Mouse (Mus musculus): ENCODE results near the gene Hoxa11. TPM values are rescaled to one million over a fixed set of nuclear protein-coding genes. Genes with fewer than 3 reads are reported as not detected.

Hoxa11 gene
- not detected for total RNA-seq (2021)
- long read RNA-seq, experiment 1, result 0 reads
- long read RNA-seq, experiment 2, result 0 reads

DNA sequence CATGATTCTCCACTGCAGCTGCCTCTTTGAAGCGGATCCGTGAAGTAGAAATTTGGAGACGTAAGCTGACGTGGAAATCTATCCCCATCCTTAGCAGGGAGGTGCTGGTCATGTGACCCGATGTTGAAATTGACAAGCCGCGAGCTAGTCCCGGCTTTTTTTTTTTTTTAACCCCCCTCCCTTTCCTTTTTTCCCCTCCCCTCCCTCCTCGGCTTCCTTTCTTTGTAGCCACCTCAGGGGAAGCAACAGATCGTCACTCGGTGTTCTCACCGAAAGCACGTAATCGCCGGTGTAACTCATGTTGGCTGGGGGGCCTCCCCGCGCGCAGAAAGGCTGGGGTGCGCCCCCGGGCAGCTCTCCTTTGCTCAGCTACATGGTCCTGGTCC, at the start of gene Hoxa11:
Gene Hoxa11, minus strand, starts transcription at position 54 of the 386 bp plus-strand sequence.
- peak in 1 of 2 experiments; percentile 13 for DNase-seq (ENCODE audit: low spot score in 2 of 2)

DNA sequence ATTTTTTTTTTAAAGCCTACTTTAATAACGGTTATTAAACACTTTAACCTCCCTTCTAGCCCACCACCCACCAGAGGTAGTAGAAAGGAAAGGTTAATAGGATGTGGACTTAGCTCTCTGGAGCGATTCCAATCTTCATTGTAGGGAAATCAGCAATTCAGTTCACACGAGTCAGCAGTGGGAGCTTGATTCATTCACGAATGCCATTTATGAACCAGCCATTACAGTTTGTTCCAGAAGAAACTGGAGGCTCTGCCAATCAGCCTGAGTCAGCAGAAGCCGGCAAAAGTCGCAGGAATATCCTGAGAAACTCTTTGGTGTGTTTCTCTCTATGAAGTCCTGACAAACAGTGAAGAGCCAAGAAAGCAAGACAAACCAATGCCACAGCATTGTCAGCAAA, 49.0 kb upstream of the Hoxa11 start:
- no peak for DNase-seq (ENCODE audit: low spot score in 2 of 2)

DNA sequence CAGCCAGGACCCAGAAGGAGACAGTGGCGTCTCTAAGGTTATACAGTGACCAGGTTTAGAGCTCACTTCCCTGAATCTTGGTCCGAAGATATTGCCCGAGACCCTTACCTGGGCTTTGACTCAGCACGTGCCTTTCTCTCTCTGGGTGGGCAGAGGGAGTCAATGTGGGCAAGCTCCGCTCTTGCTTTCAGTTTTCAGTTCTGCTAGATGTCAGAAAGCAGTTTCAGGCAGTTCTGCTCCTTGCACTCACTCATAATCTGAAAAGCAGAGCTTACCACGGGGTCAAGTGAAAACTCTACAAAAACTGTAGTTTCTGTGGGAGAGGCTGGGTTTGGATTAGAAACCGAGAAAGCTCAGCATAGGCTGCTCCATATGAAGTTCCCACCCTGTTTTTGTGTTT, 46.7 kb upstream of the Hoxa11 start:
- DNase-seq (ENCODE audit: low spot score in 2 of 2), result no peak

DNA sequence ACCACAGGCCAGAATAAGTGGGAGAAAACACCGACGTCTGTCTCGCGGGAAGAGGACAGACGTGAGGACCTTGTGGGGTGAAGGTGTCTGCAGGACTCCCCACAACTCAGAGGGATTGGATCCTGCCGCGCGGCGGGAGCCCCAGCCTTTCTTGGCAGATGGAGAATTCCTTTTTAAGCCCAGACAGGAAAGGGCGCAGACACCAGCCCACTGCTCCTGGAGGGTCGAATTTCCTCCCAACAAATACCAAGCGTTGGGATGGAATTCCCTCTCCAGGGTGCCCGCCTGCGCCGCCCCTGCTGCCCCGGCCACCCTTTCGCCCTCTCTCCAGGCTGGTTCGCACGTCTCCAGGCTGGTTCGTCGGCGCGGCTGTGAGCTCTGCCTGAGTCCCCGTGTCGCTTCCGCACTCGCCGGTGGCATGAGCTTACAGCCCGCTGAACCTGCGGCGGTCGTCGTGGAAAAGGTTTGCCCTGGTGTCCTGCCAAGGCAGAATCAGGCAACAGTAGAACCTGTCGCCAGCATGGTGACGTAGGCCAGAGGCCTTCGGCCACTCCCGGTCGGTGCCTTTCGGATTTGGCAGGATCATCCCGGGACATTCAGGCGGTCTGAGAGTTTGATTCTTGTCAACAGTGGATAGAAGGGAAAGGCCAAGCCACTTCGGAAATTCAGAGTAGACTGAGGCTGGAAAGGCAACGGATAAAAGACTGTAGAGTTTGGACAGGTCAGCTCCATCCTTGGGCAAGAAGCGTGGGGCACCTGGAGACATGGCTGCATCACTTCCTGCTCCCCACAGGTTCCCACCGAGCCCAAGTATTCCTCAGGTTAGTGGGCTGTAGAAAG, 45.6 kb upstream of the Hoxa11 start:
- no peak for DNase-seq (ENCODE audit: low spot score in 2 of 2)

DNA sequence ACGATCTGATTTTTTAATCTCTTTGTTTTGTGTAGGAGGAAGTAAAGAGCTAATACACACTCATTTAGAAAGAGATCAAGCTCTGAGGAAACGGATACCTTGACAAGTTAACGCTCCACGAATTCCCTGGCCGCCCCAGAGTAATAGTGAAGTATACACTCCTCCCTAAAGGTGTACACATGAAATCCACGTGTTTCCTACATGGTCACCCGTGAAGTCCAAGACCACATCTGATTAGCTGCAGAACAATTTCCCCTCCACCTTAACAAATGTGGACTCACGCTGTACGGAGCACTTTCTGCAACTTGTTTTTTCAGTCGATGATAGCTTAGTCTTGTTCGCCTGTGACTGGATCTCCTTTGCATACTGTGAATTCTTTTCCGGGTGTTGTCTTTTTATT, 44.6 kb upstream of the Hoxa11 start:
- no peak for DNase-seq (ENCODE audit: low spot score in 2 of 2)

DNA sequence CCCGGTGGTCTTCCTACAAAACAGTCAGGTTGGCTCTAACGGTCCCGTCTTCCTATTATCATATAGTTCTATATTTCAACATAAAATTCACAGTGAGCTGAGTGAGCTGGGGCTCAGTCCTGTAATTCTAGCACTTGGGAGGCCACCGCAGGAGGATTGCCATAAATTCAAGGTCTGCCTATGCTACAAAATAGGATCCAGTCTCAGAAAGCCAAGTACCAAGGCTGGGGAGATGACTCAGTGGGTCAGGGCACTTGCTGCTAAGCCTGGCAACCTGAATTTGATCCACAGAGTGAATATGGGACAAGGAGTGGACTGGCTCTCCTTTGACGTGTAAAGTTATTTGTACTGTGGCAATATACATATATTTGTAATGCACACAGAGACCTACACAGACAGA, 38.3 kb upstream of the Hoxa11 start:
- no peak for DNase-seq (ENCODE audit: low spot score in 2 of 2)

DNA sequence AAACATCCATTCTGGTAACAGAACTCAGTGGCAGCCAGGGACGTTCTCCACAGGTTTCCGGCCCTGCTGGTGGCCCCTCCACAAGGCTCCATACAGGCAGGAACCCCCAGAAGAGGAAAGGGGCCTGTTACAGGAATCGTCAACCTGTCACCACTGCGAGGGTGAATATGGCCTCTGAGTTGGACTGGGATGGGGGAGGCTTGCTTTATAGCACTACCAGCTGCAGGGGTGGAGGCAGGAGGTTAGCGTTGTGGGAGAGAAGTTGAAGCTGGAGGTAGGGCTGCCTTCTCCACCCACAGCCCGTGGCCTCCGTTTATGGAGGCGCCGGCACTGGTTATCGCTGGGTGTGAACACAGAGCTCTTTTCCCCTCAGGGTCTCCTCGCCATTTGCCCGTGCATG, 35.5 kb upstream of the Hoxa11 start:
- no peak for DNase-seq (ENCODE audit: low spot score in 2 of 2)

DNA sequence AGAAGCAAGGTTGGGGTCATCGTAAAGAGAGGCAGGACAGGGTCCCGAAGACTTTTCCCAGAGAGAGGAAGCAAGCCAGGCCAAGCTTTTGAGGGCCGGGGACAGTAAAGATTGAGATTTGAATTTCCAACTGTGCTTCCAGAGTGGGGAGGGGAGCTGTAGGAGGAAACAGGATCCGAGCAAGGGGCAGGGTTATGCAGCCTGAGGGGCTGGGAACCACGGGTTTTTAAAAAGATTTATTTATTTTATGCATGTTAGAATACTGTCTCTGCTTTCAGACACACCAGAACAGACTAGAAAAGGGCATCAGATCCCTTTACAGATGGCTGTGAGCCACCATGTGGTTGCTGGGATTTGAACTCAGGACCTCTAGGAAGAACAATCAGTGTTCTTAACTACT, 31.3 kb upstream of the Hoxa11 start:
- DNase-seq (ENCODE audit: low spot score in 2 of 2), result no peak

DNA sequence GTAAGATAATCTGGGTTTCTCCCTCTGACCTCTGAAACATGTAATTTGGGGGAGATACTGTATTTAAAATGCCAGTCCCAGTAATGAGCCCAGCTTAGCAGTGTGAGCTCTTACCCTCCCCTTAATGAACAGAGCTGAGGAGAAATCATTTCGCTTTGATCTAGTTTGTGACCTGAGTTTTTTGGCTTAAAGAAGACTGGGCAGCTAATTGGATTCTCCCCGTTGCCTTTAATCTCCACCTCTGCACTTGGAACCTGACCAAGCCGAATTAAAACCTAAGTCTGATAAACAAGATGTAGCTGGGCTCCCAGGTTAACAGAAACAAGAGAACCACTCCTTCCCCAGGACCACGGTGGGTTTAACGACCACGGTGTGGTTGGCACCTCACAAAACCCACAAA, 30.8 kb upstream of the Hoxa11 start:
- DNase-seq (ENCODE audit: low spot score in 2 of 2), result no peak

DNA sequence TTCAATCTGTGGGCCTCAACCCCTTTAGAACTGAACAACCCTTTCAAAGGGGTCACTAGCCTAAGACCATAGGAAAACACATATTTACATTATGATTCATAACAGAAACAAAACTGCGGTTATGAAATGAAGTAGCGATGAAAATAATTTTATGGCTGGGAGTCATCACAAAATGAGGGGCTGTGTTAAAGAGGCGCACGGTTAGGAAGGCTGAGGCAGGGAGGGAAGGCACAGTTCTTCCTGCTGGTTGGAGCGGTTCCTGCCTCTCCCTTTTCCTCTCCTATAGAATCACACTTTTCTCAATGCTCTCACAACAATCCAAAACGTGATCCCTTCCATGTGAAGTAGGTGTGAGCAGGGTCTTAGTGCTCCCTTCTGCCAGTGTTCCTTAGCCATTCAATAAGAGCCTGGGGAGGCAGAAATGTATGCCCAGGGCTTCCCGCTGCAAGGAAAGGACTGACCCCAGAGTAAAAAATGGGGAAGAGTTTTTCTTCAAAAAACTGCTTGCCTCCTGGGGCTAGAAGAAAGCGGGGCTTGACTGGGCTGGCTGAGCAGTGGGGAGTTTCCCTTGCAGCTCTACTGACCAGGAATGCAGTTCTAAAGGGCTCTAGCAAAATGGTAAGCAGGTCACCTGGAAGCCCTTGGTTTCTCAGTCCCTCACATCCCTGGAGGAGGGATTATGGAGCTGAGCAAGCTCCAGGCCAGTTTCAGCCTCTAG, 30.1 kb upstream of the Hoxa11 start:
- no peak for DNase-seq (ENCODE audit: low spot score in 2 of 2)

DNA sequence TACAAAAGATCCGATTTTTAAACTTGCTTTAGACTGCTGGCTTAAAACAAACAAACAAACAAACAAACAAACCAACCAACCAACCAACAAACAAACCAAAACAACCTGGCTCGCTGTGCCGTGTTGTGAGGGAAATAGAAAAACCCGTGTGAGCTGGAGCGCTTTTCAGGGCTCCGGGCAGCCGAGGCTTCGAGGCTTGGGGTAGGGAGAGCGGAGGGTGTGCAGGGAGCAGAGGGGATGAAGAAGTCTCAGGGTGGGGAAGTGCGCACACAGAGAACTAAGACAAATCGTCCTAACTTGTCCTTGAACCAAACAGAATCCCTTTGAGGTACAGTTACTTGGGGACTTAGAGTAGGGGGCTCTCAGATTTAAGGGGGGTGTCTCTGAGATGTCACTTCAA, 29.0 kb upstream of the Hoxa11 start:
- DNase-seq (ENCODE audit: low spot score in 2 of 2), result no peak

DNA sequence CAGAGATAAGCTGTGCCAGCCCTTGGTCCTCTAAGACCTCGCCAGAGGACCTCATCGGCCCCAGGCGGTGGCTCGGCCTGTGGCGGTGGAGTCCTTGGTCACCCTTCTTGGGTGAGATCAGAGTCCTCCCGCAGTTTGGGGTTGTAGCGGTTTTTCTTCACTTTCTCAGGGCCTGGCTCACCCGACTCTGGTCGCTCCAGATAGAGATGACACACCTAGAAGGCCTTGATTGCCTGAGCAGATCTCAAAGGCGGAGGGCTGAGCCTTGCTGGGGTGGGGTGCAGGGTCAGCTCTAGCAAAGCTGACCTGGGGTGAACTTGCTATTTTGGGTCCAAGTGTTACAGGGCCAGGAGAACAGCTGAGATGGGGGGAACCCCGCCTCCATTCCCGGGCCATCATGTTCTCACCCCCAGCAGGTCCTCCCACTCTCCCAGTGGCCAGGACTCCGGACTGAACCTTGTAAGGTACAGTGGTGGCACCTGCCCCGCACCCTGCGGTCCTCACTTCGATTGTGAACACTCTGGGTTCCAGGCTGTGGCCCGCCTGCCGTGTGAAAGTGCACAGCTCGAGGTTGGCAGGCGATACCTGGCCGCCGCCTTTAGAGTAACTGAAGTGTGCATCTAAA, 28.2 kb upstream of the Hoxa11 start:
- no peak for DNase-seq (ENCODE audit: low spot score in 2 of 2)

DNA sequence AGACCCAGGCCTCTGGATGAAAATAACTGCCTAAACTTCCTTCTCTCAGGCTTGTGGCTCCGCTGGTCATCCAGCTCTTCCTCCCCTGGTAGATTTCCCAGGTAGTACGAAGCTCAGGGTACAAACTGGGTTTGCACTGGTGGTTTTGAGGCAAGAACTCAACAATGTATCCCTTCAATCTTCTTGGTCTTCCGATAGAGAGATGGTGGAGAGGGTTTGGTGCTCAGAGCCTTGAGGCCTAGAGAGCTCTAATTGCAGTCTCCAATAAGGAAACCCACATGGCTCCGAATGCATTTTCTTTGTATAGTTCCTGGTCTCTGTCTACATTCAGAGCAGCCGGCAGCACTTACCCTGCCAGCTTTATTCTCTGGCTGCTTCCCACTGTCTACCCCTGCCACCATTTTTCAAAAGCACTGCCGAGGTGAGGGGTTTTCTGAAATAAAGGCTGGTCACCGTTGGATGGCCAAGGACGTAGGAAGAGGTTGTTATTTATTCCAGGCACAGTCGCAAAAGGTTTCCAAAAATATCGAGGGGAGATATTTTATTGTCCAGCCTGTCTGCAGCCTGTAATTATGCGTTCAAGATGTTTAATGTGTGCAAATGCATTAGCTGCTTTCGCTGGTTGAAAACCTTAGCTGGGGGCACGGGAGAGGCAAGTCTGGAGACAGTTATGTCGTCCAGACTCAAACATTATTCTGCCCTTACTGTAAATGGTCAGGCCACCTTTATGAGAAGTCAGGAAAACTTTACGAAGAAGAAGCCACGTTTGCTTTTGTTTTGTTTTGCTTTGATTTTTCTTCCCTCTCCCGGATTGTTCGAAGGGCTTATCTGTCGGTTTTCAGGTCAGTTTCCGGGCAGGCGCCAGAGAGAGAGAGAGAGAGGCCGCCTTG, 27.4 kb upstream of the Hoxa11 start:
- no peak for DNase-seq (ENCODE audit: low spot score in 2 of 2)

DNA sequence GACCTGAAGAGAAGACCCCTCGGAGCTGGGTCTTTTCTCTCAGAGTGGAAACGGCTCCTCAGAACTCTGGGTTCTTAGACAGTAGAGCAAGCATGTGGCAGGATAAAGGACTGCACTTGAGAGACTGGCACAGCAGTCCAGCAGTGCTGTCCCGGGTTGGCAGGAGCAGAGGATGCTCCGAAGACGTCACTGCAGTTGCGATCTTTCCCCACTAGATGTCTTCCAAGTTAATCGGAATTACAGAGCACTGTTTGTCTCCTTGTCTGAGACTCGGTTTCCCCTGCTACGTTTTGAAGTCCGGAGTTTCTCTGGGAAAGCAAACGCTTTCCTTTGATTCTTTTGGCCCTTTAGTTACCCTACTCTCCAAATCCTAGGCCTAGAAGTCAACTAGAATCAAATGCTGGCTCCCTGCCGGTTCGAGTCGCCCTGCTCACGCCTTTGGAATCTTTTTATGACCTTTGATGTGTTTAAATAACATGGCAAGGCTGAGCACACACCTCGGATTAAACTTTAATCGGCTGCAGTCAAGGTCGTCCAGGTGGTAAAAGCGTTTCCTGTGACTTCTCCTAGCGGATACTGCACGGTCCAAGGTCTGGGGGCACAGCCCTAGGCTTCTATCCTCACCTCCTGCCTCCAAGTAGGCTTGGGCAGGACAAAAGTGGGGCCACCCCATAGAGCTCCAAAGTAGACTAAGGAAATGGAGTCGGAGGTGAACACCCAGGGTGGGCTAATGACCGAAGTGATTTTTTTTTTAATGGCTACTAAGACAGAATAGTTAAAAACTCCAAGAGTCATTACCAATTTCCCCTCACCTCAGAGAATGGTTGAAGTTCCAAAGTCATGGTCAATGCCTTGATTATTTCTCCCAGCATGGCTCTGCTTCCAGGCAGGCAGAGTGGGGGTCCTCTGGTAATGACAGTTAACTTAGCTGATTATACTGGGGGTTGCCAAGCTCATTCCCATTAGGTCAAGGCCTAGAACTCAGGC, 25.2 kb upstream of the Hoxa11 start:
- DNase-seq (ENCODE audit: low spot score in 2 of 2), result peak; percentile 54 to 60

DNA sequence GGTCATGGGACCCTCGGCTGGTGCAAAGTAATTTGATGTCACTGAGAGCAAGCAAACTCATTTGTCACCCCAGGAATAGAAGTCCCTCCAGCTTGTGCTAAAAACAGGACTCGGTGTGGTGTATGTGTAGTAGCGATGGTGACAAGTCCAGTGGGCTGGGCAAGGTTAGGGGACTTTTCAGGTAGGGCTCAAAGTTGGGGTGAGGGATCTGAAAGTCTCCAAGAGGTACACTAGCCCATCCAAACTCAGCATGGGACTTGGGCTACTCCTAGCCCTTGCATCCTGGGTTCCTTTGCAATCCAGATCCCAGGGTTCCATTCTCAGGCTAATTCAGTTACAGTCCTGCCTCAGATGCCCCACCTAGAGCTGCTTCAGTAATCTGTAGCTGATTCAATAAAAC, 23.1 kb upstream of the Hoxa11 start:
- no peak for DNase-seq (ENCODE audit: low spot score in 2 of 2)

DNA sequence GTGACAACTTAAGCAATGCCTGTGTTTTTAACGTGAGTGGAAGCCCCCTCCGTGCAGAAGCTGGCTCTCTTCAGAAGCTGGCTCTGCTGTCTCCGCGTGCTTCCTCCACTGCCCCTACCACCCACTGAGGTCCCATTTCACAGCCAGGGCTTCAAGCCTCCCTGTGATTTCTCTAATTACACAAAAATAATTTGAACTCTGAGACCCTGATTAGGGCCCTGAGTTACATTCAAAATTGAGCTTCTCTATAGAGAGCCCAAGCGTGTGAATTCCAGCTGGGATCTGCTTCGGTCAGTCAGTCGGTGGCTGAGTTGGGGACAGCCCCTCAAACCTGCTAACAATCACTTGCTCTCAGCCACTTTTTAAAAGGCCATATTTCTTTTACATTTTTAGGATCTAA, 22.7 kb upstream of the Hoxa11 start:
- DNase-seq (ENCODE audit: low spot score in 2 of 2), result no peak

DNA sequence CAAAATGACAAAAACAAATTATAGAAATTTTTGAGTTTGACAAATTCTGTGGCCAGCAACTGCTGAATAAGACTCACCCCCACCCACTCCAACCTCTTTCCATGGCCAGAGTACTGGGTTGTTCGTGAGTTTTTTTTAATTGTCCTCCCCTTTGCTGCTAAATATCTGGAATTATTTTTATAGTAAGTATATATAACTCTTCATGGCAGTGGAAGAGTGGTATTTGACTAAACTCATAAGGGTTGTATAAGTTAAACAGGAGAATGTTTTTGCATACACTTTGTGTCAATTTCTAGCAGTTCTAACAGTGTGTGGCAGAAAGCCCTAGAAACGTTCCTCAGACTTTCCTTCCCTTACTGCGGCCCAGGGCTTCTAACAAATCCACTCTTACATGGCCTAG, 22.1 kb upstream of the Hoxa11 start:
- DNase-seq (ENCODE audit: low spot score in 2 of 2), result no peak

DNA sequence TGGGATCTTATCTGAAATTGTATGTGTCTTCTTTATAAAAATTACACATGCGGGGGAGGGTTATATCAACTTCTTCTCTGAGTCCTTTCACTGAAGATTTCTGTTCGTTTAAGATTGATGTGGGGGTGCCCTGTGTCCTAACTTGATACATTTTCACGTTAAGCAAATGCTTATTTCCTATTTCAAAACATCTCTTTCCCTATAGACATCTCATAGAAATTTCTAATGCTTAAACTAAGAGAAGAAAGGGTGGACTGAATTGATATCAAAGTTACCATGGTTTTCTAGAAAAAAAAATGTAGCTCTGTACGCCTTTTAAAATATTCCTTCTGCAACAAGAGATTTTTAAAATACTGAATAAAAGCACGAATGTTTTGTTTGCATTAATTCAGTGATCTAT, 21.6 kb upstream of the Hoxa11 start:
- no peak for DNase-seq (ENCODE audit: low spot score in 2 of 2)

DNA sequence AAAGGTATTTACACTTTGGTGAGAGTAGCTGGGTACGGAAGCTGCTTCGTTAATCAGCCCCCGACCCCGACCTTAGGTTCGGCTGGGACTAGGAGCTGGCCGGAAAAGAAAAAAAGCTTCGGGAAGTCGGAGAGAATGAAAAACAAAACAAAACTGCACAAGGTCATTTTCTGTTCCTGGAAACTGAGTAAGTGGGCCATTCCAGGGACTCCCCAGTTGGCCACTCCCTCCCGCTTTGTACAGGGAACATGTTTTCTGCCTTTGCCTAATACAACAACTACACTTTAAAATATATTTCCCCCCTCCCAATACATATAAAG, 21.0 kb upstream of the Hoxa11 start:
- no peak for DNase-seq (ENCODE audit: low spot score in 2 of 2)

Data from adrenal gland, adult 18-20 months (tissue).